Mouse (Mus musculus): ENCODE measurements around the gene Zfp609. TPM values are rescaled to one million over a fixed set of nuclear protein-coding genes. Genes with fewer than 3 reads are reported as not detected.
"Not testable (repeated sequence)": the region's sequence is repeated elsewhere in the genome, so short reads cannot be mapped to it uniquely, and the experiment has no call there.

Gene Zfp609
- total RNA-seq, 2 experiments from 2014 or later, result 34.4 to 36.7 TPM

DNA sequence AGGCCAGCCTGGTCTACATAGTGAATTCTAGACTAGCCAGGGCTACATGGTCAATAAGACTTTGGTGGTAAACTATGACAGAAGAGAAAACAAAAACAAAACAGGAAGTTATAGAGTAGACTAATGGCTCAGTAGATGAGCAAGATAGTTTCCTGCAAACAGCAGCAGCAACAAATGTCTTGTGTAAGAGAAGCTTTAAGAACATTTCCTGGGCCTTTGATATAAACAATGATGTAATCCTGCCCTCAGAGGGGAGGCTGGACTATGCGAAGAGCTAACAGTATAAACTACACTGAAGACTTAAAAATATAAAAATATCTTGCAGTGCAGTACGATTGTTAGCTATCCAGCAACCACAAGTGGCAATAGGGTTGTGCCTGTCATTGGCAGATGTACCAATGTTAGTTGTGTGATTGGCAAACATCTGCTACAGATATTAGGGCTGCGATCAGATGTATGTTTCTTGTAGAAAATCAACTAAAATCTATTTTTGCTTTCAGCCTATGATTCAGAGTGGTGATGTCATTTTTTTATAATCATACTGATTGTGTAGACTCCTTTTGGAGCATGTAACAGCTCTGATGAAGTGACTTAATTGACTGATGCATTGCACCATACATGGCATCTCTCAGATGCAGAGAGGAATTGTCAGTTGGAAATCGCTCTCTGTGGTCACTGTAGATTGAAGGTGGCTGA is 146.3 kb downstream of the Zfp609 start:
- no peak for DNase-seq
- intact Hi-C loops (cut with DNase I), result no loop called here

GRCm38 (mm10) chr9:65679181-65679761 is 148.1 kb downstream of the Zfp609 start:
- intact Hi-C loops (cut with DNase I), result no loop called here
- peak; percentile 75 to 78 for DNase-seq

DNA sequence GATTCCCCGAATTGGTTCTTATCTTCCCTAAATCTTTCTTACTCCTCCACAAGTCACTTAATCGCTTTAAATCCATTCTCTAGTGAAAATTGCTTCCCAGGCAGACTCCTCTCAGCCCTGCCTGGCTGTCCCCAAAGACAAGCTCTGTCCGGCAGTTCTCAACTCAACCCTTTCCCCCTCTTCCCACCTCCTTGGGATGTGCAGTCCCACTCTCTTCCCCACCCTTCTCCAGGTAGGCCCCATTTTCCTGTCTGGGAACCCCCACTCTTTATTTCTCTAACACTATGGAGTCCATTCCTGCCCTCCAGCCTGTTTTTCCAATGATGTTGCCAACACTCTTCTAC is 150.3 kb downstream of the Zfp609 start:
- DNase-seq, result peak in 1 of 2 experiments; percentile 29
- intact Hi-C loops (cut with DNase I), result no loop called here

DNA sequence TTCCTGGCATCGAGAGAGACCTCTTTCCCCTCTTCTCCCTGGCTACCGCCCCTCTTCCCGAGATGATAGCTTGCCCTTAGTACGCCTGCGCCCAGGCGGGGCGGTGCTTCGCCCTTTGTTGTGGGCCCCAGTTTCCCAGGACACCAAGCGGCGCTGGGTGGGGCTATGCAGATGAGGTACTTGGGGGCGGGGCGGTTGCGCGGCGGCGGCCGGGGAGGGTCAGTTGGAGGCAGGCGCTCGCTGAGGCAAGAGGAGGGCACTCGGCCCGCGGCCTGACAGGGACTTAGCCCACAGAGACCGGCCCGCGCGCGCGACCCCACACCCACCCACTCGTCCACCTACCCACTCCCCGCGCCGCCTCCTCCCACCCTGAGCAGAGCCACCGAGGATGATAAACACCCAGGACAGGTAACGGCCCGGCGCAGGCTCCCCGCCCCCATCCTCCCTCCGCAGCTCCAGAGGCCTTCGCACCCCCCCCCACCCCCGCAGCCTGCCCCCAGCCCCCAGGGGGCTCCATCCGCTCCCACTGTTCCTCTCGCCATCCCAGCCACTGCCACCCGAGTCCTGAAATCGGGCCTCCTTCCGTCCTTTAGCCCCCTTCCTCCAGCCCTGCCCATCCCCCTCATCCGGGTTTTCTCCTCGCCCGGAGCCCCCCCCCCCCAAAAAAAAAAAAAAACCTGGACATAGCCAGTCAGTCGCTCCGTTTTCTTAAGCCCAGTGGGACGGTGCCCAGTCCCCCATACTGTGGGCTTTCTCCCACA is 150.8 kb downstream of the Zfp609 start:
- peak; percentile 98 to 99 for DNase-seq
- intact Hi-C loops (cut with DNase I), result no loop called here

GRCm38 (mm10) chr9:65675461-65676357 is 151.7 kb downstream of the Zfp609 start:
- intact Hi-C loops (cut with DNase I), result no loop called here
- no peak for DNase-seq

DNA sequence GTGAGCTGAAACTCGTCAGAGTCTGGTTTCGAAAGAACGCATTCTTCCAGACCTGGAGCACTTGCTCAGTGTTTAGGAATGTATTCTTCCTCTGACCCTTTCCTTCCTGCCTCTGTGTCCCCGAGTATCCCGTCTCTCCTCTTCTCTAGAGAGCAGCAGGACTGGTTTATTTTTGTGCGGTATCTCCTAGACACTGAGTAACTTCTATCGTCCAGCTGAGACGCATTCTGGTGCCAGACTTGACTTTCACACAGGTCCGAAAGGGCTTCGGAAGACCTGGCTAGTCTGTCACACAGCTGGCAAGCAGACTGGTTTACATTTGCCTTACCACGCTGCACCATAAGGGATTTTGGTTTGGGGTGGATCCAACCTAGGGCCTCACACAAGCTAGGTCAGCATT is 154.4 kb downstream of the Zfp609 start:
- intact Hi-C loops (cut with DNase I), result no loop called here
- DNase-seq, result peak; percentile 31 to 53

DNA sequence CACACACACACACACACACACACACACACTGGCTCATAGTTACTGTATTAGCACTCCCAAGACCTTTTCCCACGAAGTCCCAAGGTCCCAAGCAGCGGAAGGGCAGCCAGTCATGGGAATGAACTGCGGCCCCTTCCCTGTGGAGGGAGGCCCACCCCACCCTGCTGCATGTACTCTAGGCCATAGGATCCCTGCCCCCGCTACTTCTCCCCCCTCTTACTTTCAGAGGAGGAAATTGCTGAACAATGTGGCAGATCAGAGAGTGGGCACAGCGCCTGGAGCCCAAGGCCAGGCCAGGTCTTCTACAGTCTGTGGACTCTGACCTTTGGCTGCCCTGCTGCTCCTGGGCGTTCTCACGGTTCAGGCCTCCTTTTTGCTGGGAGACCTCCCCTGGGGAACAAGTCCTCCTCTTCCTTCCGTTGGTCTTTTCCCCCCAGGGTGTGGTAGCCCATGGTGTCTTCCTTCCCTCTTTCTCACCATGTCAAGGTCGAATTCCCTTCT is 155.9 kb downstream of the Zfp609 start:
- peak; percentile 71 to 77 for DNase-seq
- intact Hi-C loops (cut with DNase I), result no loop called here

GRCm38 (mm10) chr9:65667701-65668100 is 159.7 kb downstream of the Zfp609 start, which contains the start of gene Oaz2:
TSS of gene Oaz2 (plus strand) at chr9:65668001.
- no peak for DNase-seq
- intact Hi-C loops (cut with DNase I), result loop anchor here (2.0 kb wide), 1 partner anchor 161 kb away; no protein-coding TSS in a partner anchor

DNA sequence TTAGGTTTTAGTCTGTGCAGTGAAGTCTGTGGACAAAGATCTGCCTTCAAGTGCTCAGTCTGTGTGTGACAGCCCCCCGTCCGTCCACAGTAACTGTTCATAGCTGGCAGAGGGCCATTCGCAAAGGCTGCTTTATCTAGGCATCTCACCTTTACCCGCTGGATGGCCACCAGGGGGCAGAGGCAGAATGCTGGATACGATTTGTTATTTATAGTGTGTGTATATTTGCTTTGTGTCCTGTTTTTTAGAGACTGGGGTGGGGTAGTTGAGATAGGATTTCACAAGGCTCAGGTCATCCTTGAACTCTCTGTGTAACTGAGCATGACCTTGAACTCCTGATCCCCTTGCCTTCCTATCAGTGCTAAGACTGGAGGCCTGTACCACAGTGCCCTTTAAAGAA is 161.3 kb downstream of the Zfp609 start:
- peak; percentile 77 to 86 for DNase-seq
- intact Hi-C loops (cut with DNase I), result loop anchor here (2.0 kb wide), 1 partner anchor 163 kb away; no protein-coding TSS in a partner anchor

GRCm38 (mm10) chr9:65664163-65664562 is 163.2 kb downstream of the Zfp609 start:
- peak; percentile 72 to 83 for DNase-seq
- intact Hi-C loops (cut with DNase I), result loop anchor here (1.0 to 2.0 kb wide), 2 partner anchors 19 to 59 kb away; no protein-coding TSS in a partner anchor

- DNase-seq, result no peak
- intact Hi-C loops (cut with DNase I), result loop anchor here (2.0 kb wide), 1 partner anchor 33 kb away; the partner anchor contains the start of gene Rbpms2
Measured at GRCm38 (mm10) chr9:65661493-65661892, 165.9 kb downstream of the Zfp609 start.

DNA sequence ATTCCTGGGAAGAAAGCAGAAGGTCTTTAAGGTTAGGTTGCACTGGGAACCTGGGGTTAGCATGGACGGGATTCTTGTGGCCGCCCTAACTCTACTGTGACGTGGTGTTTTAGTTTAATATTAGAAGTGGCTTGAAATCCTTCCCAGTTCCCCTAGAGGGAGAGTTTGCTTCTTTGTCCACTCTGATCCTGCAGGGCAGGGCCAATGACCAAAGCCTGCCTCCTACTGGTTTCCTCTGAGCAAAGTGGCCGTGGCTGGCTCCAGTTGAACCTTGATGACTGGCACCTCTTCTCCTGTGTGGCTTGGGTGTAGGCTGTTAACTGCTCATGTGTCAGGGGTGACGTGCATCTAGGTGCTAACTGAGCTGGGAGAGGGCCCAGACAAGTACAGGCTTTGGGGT is 166.3 kb downstream of the Zfp609 start:
- DNase-seq, result peak in 1 of 2 experiments; percentile 66
- intact Hi-C loops (cut with DNase I), result loop anchor here (2.0 kb wide), 1 partner anchor 32 kb away; the partner anchor contains the start of gene Rbpms2

GRCm38 (mm10) chr9:65657218-65657617 is 170.1 kb downstream of the Zfp609 start:
- no peak for DNase-seq
- intact Hi-C loops (cut with DNase I), result no loop called here

DNA sequence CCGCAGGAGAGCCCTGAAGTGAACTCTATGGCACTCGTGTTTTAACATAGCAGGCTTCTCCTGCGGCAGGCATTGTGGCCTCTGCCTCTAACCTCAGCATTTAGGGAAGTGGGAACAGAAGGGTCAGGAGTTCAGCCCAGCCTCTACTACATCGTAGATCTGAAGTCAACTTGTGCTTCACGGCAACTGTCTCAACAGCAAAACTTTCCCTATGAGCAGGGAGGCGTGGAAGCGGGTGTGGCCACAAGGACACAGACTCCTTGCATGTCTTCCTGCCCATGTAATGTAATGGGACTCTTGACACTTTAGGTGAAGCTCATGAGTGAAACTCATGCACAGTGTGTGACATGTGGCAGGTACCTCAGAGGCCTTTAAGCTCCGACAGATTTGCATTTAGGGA is 171.8 kb downstream of the Zfp609 start:
- intact Hi-C loops (cut with DNase I), result no loop called here
- no peak for DNase-seq

- DNase-seq, result no peak
- intact Hi-C loops (cut with DNase I), result no loop called here
Measured at GRCm38 (mm10) chr9:65654700-65655237, 172.6 kb downstream of the Zfp609 start.

GRCm38 (mm10) chr9:65653741-65654140 is 173.6 kb downstream of the Zfp609 start:
- intact Hi-C loops (cut with DNase I), result no loop called here
- DNase-seq, result no peak

GRCm38 (mm10) chr9:65651957-65652356 is 175.4 kb downstream of the Zfp609 start:
- DNase-seq; intact Hi-C loops (cut with DNase I): not testable (repeated sequence)

GRCm38 (mm10) chr9:65649997-65650396 is 177.4 kb downstream of the Zfp609 start:
- intact Hi-C loops (cut with DNase I), result no loop called here
- peak; percentile 49 to 54 for DNase-seq

DNA sequence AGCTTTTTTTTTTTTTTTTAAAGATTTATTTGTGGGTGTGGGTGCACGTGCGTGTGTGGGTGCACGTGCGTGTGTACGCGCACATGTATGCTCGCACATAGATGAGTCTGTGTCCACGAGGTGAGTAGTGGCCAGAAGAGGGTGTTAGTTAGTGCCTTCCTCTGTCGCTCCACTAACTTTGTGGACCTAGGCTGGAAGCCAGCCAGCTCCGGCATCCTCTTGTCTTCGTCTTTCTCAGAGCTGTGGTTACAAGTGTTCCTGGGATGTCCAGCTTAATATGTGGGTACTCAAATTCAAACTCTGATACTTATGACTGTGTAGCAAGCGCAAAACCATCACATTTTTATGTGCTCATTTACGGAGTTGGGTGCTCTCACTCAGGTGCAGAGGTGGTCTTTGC is 178.6 kb downstream of the Zfp609 start:
- intact Hi-C loops (cut with DNase I), result no loop called here
- DNase-seq, result no peak

DNA sequence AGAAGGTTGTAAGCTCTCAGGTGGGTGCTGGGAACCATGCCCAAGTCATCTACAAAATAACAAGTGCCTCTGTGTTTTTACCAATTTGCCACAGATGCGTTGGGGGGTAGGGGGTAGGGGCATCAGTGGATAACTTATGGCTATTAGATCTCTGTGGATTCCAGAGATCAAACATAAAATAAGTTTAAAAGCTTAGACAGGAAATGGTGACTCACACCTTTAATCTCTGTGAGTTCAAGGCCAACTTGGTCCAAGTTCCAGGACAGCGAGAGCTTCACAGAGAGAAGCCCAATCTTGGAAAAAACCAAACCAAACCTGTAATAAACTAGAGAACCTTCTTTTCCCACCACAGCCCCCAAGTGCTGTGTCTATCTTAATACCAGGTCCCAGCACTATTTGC is 180.6 kb downstream of the Zfp609 start:
- intact Hi-C loops (cut with DNase I), result no loop called here
- DNase-seq, result no peak

All from heart, postnatal 10 days (tissue).